Mouse (Mus musculus) heart, postnatal 0 days (tissue): Measurements from ENCODE around the gene St3gal3.

ENCODE experiments used
- CTCF ChIP-seq: IDR thresholded peaks from 2 replicates; pipeline ENCODE4 v1.5.1; 2016; ENCODE audit warnings: antibody characterized with exemption, control low read depth, low read depth
- EP300 ChIP-seq: IDR thresholded peaks from 2 replicates; pipeline ENCODE4 v1.6.1; 2016; ENCODE audit warnings: antibody characterized with exemption, low read depth

DNA sequence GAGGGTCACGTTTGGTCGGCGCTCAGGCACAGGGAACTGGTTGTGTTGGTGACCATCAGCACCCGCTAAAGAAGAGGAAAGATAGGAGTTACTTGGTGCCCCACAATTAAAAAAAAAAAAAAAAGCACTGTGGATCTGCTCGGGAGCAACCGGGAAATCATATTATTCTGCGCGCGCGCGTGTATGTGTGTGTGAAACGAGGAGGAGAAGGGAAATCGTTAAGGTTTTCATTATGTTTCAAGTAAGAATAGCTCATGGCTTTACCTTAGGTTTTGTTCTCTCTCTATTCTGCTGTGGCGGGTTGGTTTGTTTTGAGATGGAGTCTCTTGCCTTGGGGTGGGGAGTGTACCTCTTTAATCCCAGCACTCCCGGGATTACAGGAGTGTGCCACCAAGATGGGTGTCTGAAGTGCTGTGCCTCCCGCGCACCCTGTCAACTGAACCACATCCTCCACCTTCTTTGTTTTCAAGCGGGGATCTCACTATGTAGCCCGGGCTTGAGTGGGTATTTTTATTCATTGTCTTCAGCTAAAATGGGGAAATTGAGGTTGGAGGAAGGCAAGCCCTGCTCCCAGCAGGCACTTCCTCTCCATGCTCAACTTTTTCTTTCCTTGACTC lies 219.1 kb downstream of the St3gal3 start:
- TF ChIP-seq CTCF (no peak), EP300 (no peak)
